Mouse (Mus musculus): ENCODE results near the gene B4galnt3.

- TF ChIP-seq CTCF (IDR thresholded peaks at IDR 0.05; ENCODE audit: low read depth, low read length) (no peak), POLR2A (IDR thresholded peaks at IDR 0.05; ENCODE audit: borderline replicate concordance, low read depth, low read length) (no peak)
Measured at GRCm38 (mm10) chr6:120252741-120253140, 41.6 kb downstream of the B4galnt3 start.
